Comparison of ENCODE assay signal across 9 mouse cellular contexts in the genomic region with DNA sequence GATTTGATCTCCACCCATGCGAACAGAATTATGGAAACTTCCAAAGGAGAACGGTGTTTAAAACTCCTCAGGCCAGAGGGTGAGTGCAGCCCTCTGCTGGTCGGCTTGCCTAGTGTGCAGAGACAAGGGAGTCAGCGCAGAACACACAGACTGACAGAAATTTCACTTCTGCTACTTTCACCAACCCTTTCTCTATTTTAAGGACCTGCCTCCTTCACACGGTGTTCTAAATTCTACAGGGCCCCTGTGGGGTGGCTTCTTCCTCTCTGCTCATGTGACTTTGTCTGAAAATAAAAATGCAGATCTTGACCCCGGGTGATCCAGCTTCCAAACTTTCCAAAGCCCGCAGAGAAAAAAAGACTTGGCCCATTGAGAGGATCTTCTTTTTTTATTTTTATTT. TPM values are rescaled to one million over a fixed set of nuclear protein-coding genes. Genes with fewer than 3 reads are reported as not detected.
DNase-seq lines count a peak whose midpoint lies in the region; ATAC-seq and TF ChIP-seq lines count a peak whose summit lies in the region.
"Had no signal": no experiment of that assay in that cellular context is flagged by ENCODE, and none has a peak within 500 bp of the region (broad histone marks: within the 10 kb centered on the region; RNA-seq: fewer than 3 reads in every experiment).

No protein-coding gene starts in this region.

- peak overlapping the region; percentile 73 for H3K4me2 ChIP-seq in CH12.LX (ENCODE audit: insufficient read depth, low read depth, poor library complexity, severe bottlenecking)
- H3K4me2 ChIP-seq in midbrain, embryonic 16.5 days (ENCODE audit: low read length), result no peak overlapping the region
- H3K4me2 ChIP-seq: heart, embryonic 13.5 days had no signal

- no peak overlapping the region for H3K4me3 ChIP-seq in CH12.LX (replicated peaks in 1 of 3; ENCODE audit: low read depth in 2 of 3, low read length in 2 of 3, poor library complexity in 1 of 3)
- H3K4me3 ChIP-seq in midbrain, embryonic 16.5 days (ENCODE audit: low read depth, low read length), result no peak overlapping the region
- H3K4me3 ChIP-seq: heart, embryonic 13.5 days had no signal

- H3K4me1 ChIP-seq in CH12.LX (ENCODE audit: control insufficient read depth in 1 of 2, insufficient read depth in 2 of 2), result peaks cover 8 to 57% of the 10 kb centered on the region in 2 experiments
- H3K4me1 ChIP-seq in midbrain, embryonic 16.5 days (ENCODE audit: control insufficient read depth, insufficient read depth, low read length), result peaks cover 20% of the 10 kb centered on the region

- TF ChIP-seq RAD21 in CH12.LX (IDR thresholded peaks at IDR 0.05; ENCODE audit: low read depth, low read length), result peak; percentile 49

- intact Hi-C loops in heart, postnatal 14 days (cut with DNase I), result loop anchor here (5.0 kb wide), 1 partner anchor 258 kb away; the partner anchor contains the start of gene Rnasel

- DNase-seq in gastrocnemius, postnatal 25 days, result peak; percentile 39
- no peak for DNase-seq in gastrocnemius, adult 8-10 months (ENCODE audit: low spot score in 2 of 2)
- DNase-seq in CH12.LX (ENCODE audit: extremely low read depth), result peak; percentile 93
- DNase-seq in heart, postnatal 14 days, result peak; percentile 21 to 36
- peak; percentile 41 to 56 for DNase-seq in thymus, postnatal 36 days
- no peak for DNase-seq in adrenal gland, adult 2 months

- peaks cover 0 to 5% of the 10 kb centered on the region in 2 experiments for H3K36me3 ChIP-seq in CH12.LX (replicated peaks in 1 of 2; ENCODE audit: control insufficient read depth in 1 of 2, insufficient read depth in 1 of 2, low read length in 1 of 2)
- H3K36me3 ChIP-seq in midbrain, embryonic 16.5 days (ENCODE audit: control insufficient read depth, insufficient read depth, low read length), result no peaks in the 10 kb centered on the region
- H3K36me3 ChIP-seq: heart, embryonic 13.5 days had no signal

- peak overlapping the region; percentile 48 for H3K27ac ChIP-seq in CH12.LX (ENCODE audit: insufficient read depth, low read depth)
- no peak overlapping the region for H3K27ac ChIP-seq in midbrain, embryonic 16.5 days (ENCODE audit: low read length)
- H3K27ac ChIP-seq: heart, embryonic 13.5 days had no signal

- 52% methylated on average over 7 of the region's 7 CpGs for WGBS in midbrain, embryonic 16.5 days

- dilution Hi-C loops in CH12.LX (cut with MboI; ENCODE audit: extremely low pct_ligation_motif_present, extremely low pct_unique_long_range_greater_than_20kb, low sequenced_read_pairs), result no loop called here

- ATAC-seq in megakaryocyte progenitor cell, adult 5-6 weeks (replicated peaks; ENCODE audit: poor library complexity), result peak; percentile 58
- ATAC-seq in midbrain, embryonic 16.5 days, result no peak

- peak; percentile 65; the same call in 1 of the 2 replicates for TF ChIP-seq EP300 in CH12.LX (IDR thresholded peaks at IDR 0.05; ENCODE audit: low read length)

- peak; percentile 54 for TF ChIP-seq POLR2A in CH12.LX (IDR thresholded peaks at IDR 0.05; ENCODE audit: low read depth, low read length)

- H3K27me3 ChIP-seq in CH12.LX (replicated peaks), result no peaks in the 10 kb centered on the region
- H3K27me3 ChIP-seq in midbrain, embryonic 16.5 days (ENCODE audit: control insufficient read depth, insufficient read depth, low read depth, low read length), result no peaks in the 10 kb centered on the region
- H3K27me3 ChIP-seq: heart, embryonic 13.5 days had no signal

- peak in 1 of 2 experiments; percentile 73; a peak in 2 of 4 replicates for TF ChIP-seq CTCF in CH12.LX (conservative IDR thresholded peaks at IDR 0.05 in 1 of 2, IDR thresholded peaks at IDR 0.05 in 1 of 2; ENCODE audit: low read depth in 2 of 2, low read length in 2 of 2)

- H3K9ac ChIP-seq in CH12.LX (ENCODE audit: insufficient read depth, low read depth), result peak overlapping the region; percentile 63
- no peak overlapping the region for H3K9ac ChIP-seq in midbrain, embryonic 16.5 days (ENCODE audit: low read depth, low read length)
- H3K9ac ChIP-seq: heart, embryonic 13.5 days had no signal

- H3K79me2 ChIP-seq in CH12.LX (replicated peaks; ENCODE audit: control insufficient read depth, extremely low read depth, insufficient read depth, poor library complexity, severe bottlenecking), result peaks cover 39% of the 10 kb centered on the region

- in situ Hi-C loops in CH12.LX (cut with MboI; ENCODE audit: low pct_ligation_motif_present, low pct_unique_long_range_greater_than_20kb, low sequenced_read_pairs), result no loop called here

- no peaks in the 10 kb centered on the region for H3K9me3 ChIP-seq in CH12.LX (replicated peaks; ENCODE audit: low read length)
- H3K9me3 ChIP-seq in midbrain, embryonic 16.5 days (replicated peaks; ENCODE audit: control insufficient read depth, low read length, poor library complexity, severe bottlenecking), result no peaks in the 10 kb centered on the region
- H3K9me3 ChIP-seq: heart, embryonic 13.5 days had no signal

TF ChIP-seq in CH12.LX, 34 proteins besides CTCF, POLR2A, EP300 and RAD21:
- peak; percentile 38 for TF ChIP-seq MXI1 (IDR thresholded peaks at IDR 0.05; ENCODE audit: low read depth, low read length)
- TF ChIP-seq IRF4 (IDR thresholded peaks at IDR 0.05; ENCODE audit: low read depth, low read length), result peak; percentile 91
- peak; percentile 45 for TF ChIP-seq USF2 (conservative IDR thresholded peaks at IDR 0.05; ENCODE audit: low read depth, low read length)
- peak; percentile 5; the same call in 1 of the 2 replicates for TF ChIP-seq JUN (IDR thresholded peaks at IDR 0.05; ENCODE audit: insufficient read depth, low read depth, low read length)
- TF ChIP-seq HCFC1 (IDR thresholded peaks at IDR 0.05; ENCODE audit: low read depth, low read length), result 0 out of 2 replicates have a peak, but pooled peaks have one; percentile 12
- TF ChIP-seq SIN3A (IDR thresholded peaks at IDR 0.05; ENCODE audit: low read length), result peak; percentile 77; the same call in 1 of the 2 replicates
- no peak for TF ChIP-seq GABPA (IDR thresholded peaks at IDR 0.05; ENCODE audit: insufficient replicate concordance, low read depth, low read length)
- no peak; the same call in 1 of the 2 replicates for TF ChIP-seq ZNF384 (IDR thresholded peaks at IDR 0.05; ENCODE audit: low read depth, low read length)
- TF ChIP-seq TBP (conservative IDR thresholded peaks at IDR 0.05; ENCODE audit: low read depth, low read length), result peak; percentile 74; the same call in 1 of the 2 replicates
- TF ChIP-seq MAX (IDR thresholded peaks at IDR 0.05; ENCODE audit: low read length), result peak; percentile 57; the same call in 1 of the 2 replicates
- TF ChIP-seq USF1 (IDR thresholded peaks at IDR 0.05; ENCODE audit: low read depth, low read length), result peak; percentile 66
- TF ChIP-seq SMC3 (IDR thresholded peaks at IDR 0.05; ENCODE audit: low read depth, low read length), result peak; percentile 60
- peak; percentile 23; the same call in 1 of the 2 replicates for TF ChIP-seq JUND (conservative IDR thresholded peaks at IDR 0.05; ENCODE audit: low read depth, low read length)
- TF ChIP-seq PAX5 (IDR thresholded peaks at IDR 0.05; ENCODE audit: low read length), result no peak
- TF ChIP-seq NELFE (IDR thresholded peaks at IDR 0.05; ENCODE audit: low read depth, low read length), result no peak
- peak; percentile 94 for TF ChIP-seq BHLHE40 (IDR thresholded peaks at IDR 0.05; ENCODE audit: low read depth, low read length)
- TF ChIP-seq ZMIZ1 (IDR thresholded peaks at IDR 0.05; ENCODE audit: low read depth, low read length), result no peak
- no peak for TF ChIP-seq ZC3H11A (IDR thresholded peaks at IDR 0.05; ENCODE audit: low read depth, low read length)
- peak; percentile 64 for TF ChIP-seq CHD2 (IDR thresholded peaks at IDR 0.05; ENCODE audit: low read length)
- TF ChIP-seq E2F4 (IDR thresholded peaks at IDR 0.05; ENCODE audit: insufficient replicate concordance, low read depth, low read length), result no peak
- TF ChIP-seq ZKSCAN1 (IDR thresholded peaks at IDR 0.05; ENCODE audit: borderline replicate concordance, low read depth, low read length), result no peak
- no peak for TF ChIP-seq UBTF (IDR thresholded peaks at IDR 0.05; ENCODE audit: low read depth, low read length)
- TF ChIP-seq KAT2A (IDR thresholded peaks at IDR 0.05; ENCODE audit: insufficient replicate concordance, low read length), result no peak
- peak; percentile 60; the same call in 1 of the 2 replicates for TF ChIP-seq TCF12 (IDR thresholded peaks at IDR 0.05; ENCODE audit: low read depth, low read length)
- TF ChIP-seq MAZ (IDR thresholded peaks at IDR 0.05; ENCODE audit: low read depth, low read length), result no peak; the same call in 1 of the 2 replicates
- peak; percentile 78 for TF ChIP-seq ETS1 (conservative IDR thresholded peaks at IDR 0.05; ENCODE audit: low read depth, low read length)
- TF ChIP-seq MEF2A (IDR thresholded peaks at IDR 0.05; ENCODE audit: borderline replicate concordance, low read depth, low read length), result peak; percentile 95
- TF ChIP-seq ELF1 (IDR thresholded peaks at IDR 0.05; ENCODE audit: low read depth, low read length), result peak; percentile 45; the same call in 1 of the 2 replicates
- peak; percentile 43; the same call in 1 of the 2 replicates for TF ChIP-seq NRF1 (IDR thresholded peaks at IDR 0.05; ENCODE audit: low read depth, low read length)
- TF ChIP-seq MYC (IDR thresholded peaks at IDR 0.05; ENCODE audit: low read depth, low read length), result no peak; the same call in 1 of the 2 replicates
- peak; percentile 60; the same call in 1 of the 2 replicates for TF ChIP-seq MAFK (IDR thresholded peaks at IDR 0.05; ENCODE audit: insufficient replicate concordance, low read length)
- 0 out of 2 replicates have a peak, but pooled peaks have one; percentile 52 for TF ChIP-seq RCOR1 (conservative IDR thresholded peaks at IDR 0.05; ENCODE audit: low read depth, low read length)
- no peak for TF ChIP-seq CHD1 (IDR thresholded peaks at IDR 0.05; ENCODE audit: low read depth, low read length)

RNA-seq across cellular contexts. Expression of gene Dhx9, which starts 1.7 kb away (rescaled TPM):
- total RNA-seq in gastrocnemius, postnatal 25 days (2021), result 10 to 100 TPM; 26.0 to 26.8 TPM
- 10 to 100 TPM; 18.8 to 23.4 (median 20.3) TPM for total RNA-seq in gastrocnemius, adult 8-10 months (2022)
- total RNA-seq in CH12.LX (2012; rRNA removed) (55.4 and 82.4 TPM in 2 replicates), CH12.LX (2014; rRNA removed) (81.8 and 98.8 TPM in 2 replicates)
- polyA plus RNA-seq in CH12.LX (2012; ENCODE audit: insufficient read length, low read depth), result 233 and 244 TPM in 2 replicates
- total RNA-seq in heart, postnatal 14 days (2021), result 10 to 100 TPM; 58.3 to 64.8 TPM
- total RNA-seq in megakaryocyte progenitor cell, adult 5-6 weeks (2015), result 177 and 201 TPM in 2 replicates
- total RNA-seq in megakaryocyte progenitor cell, adult 5-6 weeks (2017), result 114 and 158 TPM in 2 replicates
- total RNA-seq in adrenal gland, adult 2 months (2021), result 100 to 1,000 TPM in 1 of 2 experiments, 10 to 100 TPM in 1; 98.3 to 113 TPM
- polyA plus RNA-seq in adrenal gland, adult 2 months (2012; rRNA removed), result 1.4 and 2.2 TPM in 2 replicates
- 22.1 and 29.5 TPM in 2 replicates for polyA plus RNA-seq in midbrain, embryonic 16.5 days (2015; fragmentation: Nextera tagmentation; extraction: Ambion mirVana)

Comparison
In these comparisons a context has a peak if more than half of its experiments do, and no peak if none do; other contexts are left out.
1. DNase-seq: peak in gastrocnemius, postnatal 25 days (single experiment), CH12.LX (single experiment), heart, postnatal 14 days (2 of 2) and thymus, postnatal 36 days (2 of 2); none in gastrocnemius, adult 8-10 months (0 of 2) and adrenal gland, adult 2 months (single experiment).